Mouse (Mus musculus): Measurements from ENCODE around the gene Mtus2.
"Not testable (repeated sequence)": the region's sequence is repeated elsewhere in the genome, so short reads cannot be mapped to it uniquely, and the experiment has no call there.

Gene Mtus2

DNA sequence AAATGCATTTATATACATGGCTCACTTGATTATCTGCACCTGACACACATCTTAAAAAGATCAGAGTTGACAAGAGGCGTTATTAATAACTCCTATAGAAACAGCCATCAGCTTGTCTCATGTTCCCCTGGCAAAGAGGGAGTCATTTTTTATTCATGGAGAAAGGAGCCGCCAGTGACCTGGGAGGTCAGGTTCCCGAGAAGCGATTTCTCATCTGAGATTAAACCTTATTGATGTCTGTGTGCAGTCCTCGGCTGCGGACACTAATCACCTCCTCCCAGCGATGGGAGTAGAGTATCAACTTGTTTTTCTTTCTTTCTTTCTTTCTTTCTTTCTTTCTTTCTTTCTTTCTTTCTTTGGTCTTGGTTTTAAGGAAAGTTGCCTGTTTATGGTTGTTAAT is 150.8 kb downstream of the Mtus2 start:
- no peak for DNase-seq (ENCODE audit: inconsistent age in 2 of 2, low spot score in 1 of 2)

- no peak for DNase-seq (ENCODE audit: inconsistent age in 2 of 2, low spot score in 1 of 2)
Observed at GRCm38 (mm10) chr5:148108314-148108713, 151.2 kb downstream of the Mtus2 start.

GRCm38 (mm10) chr5:148115207-148115817 is 158.2 kb downstream of the Mtus2 start:
- no peak for DNase-seq (ENCODE audit: inconsistent age in 2 of 2, low spot score in 1 of 2)

DNA sequence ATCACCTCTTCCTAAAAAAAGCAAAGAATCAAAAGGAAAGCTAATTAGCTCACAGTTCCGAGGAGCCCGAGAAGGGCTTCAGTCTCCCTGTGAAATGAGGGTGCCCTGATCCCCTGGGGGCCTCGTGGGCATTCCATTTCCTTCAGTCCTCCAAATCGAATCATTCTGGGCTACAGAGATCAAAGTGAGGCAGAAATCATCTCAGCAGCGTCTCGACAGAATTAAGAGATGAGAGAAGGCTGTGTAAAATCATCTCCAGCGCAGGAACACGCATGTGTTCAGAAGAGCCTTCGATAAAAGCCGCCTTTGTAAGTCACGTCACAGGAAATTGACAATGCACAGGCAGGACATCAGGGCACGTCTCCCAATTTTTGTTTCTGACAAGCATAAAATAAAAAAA is 167.2 kb downstream of the Mtus2 start:
- no peak for DNase-seq (ENCODE audit: inconsistent age in 2 of 2, low spot score in 1 of 2)

GRCm38 (mm10) chr5:148130691-148131457 is 173.8 kb downstream of the Mtus2 start:
- peak; percentile 19 to 27 for DNase-seq (ENCODE audit: inconsistent age in 2 of 2, low spot score in 1 of 2)

- peak in 1 of 2 experiments; percentile 24 for DNase-seq (ENCODE audit: inconsistent age in 2 of 2, low spot score in 1 of 2)
Observed at GRCm38 (mm10) chr5:148131458-148132131, 174.5 kb downstream of the Mtus2 start.

DNA sequence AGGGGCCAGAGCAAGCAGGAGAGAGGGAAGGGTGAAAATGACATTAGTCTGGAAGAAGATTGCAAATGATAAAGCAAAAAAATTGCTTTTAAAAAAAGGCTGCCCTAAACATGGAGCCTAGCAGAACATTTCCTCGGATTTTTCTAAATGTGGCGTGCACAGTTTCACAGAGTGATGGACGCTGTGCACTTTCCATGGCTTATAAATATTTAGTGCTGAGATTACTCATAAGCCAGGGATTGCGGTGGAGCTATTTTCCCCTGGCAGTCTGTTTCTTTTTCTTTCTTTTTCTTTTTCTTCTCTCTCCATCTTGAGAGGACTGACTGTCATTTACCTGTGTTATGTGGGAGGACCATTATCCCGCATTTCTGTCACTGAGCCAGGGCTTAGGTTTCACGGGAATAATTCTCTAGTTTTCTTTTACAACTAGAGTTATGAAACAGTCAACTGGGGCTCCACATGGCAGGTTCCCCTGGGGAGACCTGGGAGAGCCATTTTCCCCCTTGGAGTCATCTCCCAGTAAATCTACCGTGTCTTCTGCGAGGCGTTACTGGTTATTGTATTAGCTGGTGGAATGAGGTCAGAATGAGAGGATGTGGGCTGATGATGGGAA is 176.4 kb downstream of the Mtus2 start:
- DNase-seq (ENCODE audit: inconsistent age in 2 of 2, low spot score in 1 of 2): no peak

GRCm38 (mm10) chr5:148141662-148142061 is 184.5 kb downstream of the Mtus2 start:
- DNase-seq (ENCODE audit: inconsistent age in 2 of 2, low spot score in 1 of 2): no peak

- no peak for DNase-seq (ENCODE audit: inconsistent age in 2 of 2, low spot score in 1 of 2)
Observed at GRCm38 (mm10) chr5:148146200-148146823, 189.2 kb downstream of the Mtus2 start.

DNA sequence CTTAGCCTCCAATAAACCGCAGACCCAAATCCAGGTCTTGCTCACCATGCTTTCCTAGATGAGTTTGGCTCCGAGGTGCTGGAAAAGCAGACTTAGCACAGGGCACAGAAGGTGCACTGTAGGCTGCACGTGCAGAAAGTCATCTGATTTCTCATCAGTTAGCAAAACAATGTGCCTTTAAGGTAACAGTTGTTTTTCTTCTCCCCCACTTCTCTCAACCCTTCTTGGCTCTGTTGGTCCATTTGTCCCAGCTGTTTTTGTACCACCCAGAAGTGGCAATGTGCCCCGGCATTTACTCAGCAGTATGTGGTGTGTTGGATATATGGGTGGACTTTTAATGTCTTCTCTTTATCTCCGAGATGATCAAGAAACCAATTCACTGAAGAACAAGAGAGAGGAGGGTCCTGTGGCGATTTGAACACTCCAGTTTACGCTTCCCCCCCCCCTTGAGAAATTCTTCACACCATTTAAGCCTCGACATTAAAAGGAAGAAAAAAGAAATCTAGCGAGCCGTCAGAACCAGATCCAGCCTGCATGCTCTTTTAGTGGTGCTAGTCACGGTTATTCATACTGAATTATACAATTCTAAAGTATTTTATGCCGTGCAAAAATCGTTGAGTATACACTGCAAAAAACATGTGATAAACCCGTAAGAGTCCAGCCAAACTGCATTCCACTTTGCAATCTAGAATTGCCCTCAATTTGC is 194.9 kb downstream of the Mtus2 start:
- DNase-seq (ENCODE audit: inconsistent age in 2 of 2, low spot score in 1 of 2): no peak

DNA sequence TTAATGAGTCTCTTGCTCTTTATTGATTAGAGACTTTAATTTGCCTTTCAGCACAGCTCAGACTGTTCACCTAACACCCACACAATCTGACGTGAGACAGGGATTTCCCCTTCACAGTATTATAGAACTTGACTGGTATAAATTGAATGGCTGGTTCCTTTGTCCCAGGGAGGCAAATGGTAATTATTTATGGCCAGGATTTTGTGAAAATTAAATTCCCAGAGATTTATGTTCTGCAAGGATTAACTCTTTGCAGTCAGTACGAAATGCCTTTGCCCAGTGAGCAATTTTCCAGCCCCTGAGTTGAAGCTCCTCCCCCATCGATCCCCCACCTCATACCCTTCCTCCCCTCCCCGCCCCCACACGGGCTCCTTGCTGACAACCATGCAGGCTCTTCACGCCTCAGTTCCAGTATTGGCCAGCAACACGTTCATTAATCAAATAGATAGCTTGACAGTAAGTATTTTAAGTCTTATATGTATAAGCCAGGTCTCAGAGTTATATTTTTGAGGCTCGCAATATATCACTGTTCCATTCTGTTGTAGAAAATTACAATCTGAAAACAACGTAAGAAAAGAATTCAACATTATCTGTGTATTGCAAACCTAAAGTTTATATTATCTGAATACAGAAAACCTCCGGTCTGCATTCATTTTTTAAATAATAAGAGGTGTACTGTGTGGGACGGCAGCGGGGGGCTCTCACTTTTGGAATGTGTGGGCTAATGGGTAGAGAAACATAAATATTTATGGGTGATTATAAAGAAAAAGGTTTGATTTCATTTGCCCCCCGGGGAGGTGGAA is 195.7 kb downstream of the Mtus2 start:
- no peak for DNase-seq (ENCODE audit: inconsistent age in 2 of 2, low spot score in 1 of 2)

- DNase-seq (ENCODE audit: inconsistent age in 2 of 2, low spot score in 1 of 2): no peak
Observed at GRCm38 (mm10) chr5:148153403-148153713, 196.2 kb downstream of the Mtus2 start.

- DNase-seq (ENCODE audit: inconsistent age in 2 of 2, low spot score in 1 of 2): no peak
Observed at GRCm38 (mm10) chr5:148154727-148155126, 197.6 kb downstream of the Mtus2 start.

DNA sequence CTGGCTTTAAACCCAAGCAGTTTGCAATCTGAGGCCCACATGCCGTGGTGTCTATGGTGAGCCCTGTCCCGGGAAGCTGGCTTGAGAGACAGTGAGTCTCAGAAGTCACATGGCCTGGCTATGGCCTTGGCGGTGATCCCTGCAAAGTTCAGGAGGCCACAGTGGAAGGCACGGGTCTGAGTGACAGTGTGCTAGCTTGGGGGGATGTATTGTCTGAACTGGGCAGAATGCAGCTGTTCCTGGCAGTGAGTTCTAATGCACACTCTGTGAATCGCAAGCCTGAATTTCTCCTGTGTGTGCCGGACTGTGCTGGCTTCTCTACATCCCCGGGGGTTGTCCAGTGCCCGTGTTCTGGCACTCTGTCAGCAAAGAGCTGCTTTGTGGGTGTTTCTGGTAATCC is 202.2 kb downstream of the Mtus2 start:
- peak; percentile 12 to 29 for DNase-seq (ENCODE audit: inconsistent age in 2 of 2, low spot score in 1 of 2)

GRCm38 (mm10) chr5:148160529-148161154 is 203.5 kb downstream of the Mtus2 start:
- DNase-seq (ENCODE audit: inconsistent age in 2 of 2, low spot score in 1 of 2): no peak

DNA sequence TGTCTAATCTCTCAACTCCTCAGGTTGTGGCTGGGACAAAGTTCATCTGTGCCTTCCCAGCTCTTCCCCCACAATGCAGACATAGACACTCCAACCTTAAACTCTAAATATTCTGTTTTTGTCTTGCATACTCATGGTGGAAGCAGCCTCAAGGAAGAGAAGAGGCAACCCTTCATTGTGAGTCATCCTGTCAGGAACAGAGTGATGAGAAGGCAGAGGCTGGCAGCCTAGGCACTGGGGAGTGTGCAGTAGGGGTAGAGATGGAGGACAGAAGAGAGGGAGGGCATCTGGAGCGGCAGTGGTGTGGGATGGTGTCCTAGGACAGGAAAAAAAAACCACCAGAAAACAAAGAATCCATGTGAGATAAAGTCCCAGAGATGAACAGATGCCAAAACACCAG is 208.0 kb downstream of the Mtus2 start:
- DNase-seq (ENCODE audit: inconsistent age in 2 of 2, low spot score in 1 of 2): no peak

DNA sequence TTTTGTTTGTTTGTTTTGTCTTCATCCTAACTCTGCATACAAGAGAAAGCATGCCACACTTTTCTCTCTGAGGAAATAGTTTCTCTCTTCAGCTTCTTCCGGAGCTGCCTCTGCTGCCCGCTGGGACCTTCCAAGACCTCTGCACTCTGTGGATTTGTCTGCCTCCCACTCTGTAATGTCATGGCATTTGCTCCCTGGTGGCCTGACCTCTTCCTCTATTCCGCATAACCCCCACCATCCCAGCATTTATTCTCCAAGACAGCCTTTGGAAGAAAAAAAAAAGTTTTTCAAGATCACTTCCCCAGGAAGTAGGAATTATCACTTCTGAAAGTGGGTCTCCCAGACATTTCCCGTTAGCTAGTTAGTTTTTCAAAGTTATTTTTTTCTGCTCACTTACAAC is 218.0 kb downstream of the Mtus2 start:
- no peak for DNase-seq (ENCODE audit: inconsistent age in 2 of 2, low spot score in 1 of 2)

DNA sequence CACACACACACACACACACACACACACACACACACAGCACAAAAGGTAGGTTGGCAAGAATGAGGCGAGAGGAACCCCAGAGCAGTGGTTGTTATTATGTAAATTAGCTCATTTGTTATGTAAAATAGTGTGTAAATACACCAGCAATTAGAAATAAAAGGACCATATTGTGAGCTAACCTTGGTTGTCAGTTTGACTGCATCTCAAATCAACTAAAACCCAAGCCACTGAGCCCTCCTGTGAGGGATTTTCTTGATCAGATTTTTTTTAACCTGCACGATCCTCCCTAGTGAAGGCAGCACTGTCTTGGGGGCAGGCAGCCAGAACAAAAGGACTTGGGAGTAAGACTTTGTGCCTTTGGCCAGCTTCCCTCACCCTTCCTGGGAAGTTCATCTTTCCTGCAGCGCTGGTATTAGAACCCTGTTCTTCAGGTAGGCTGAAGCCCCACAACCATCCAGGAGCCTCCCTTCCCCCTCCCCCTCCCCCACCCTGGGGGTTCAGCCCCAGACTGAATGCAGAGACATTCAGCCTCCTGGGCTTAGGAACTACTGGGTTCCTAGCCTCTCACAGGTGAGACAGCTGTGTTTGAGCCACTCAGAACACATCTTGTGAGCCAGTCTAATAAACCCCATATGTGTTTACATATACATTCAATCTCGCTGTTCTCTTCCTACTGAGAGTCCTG is 218.8 kb downstream of the Mtus2 start:
- no peak for DNase-seq (ENCODE audit: inconsistent age in 2 of 2, low spot score in 1 of 2)

GRCm38 (mm10) chr5:148176539-148176938 is 219.4 kb downstream of the Mtus2 start:
- DNase-seq (ENCODE audit: inconsistent age in 2 of 2, low spot score in 1 of 2): not testable (repeated sequence)

Measured in adrenal gland, adult (tissue).